Comparison of ENCODE assay signal across 8 mouse cellular contexts in the genomic region with DNA sequence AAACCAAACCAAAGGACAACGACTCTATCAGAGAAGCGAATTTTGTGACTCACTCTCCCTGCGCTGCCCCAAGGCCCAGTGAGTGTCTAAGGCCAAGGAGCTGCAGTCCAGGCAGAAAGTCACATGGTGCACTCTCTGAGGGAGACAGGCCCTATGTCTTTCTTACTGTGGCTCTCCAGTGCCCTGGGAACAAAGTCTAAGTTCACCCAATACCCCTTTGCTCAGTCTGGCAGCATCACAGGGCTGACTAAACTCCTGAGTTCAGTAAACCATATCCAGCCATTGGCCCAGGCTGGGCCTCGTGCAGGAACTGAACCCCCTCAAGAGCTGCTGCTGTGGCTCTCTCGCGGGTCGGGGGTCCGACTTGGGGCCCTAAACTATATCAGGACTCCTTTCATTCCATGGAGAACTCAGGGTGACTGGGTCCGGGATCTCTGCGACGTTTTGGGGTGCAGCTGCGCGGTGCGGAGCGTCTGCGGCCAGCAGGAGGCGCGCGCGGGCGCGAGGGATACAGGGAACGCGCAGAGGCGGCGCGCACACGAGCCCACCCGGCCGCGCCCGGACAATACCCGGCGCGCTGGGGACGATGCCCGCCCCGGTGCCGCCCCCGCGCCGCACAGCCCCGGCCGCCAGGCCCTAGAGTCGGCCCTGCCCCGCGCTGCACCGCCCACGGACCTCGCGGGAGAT. TPM values are rescaled to one million over a fixed set of nuclear protein-coding genes. Genes with fewer than 3 reads are reported as not detected.
DNase-seq lines count a peak whose midpoint lies in the region; ATAC-seq lines count a peak whose summit lies in the region.

A gene (plus strand): TSS at position 522 of the 687 bp plus-strand sequence.

- peaks cover 17% of the 10 kb centered on the region; the same call in 1 of the 2 replicates for H3K4me1 ChIP-seq in hindbrain, embryonic 14.5 days (replicated peaks; ENCODE audit: control insufficient read depth, insufficient read depth, low read length)

- H3K9me3 ChIP-seq in hindbrain, embryonic 14.5 days (ENCODE audit: control insufficient read depth, low read length) = no peaks in the 10 kb centered on the region

- peak; percentile 74 for ATAC-seq in hindbrain, embryonic 14.5 days (ENCODE audit: low FRiP score)

- peak within 1 kb of the TSS; percentile 72 for H3K4me2 ChIP-seq in hindbrain, embryonic 14.5 days (replicated peaks)

- no peaks in the 10 kb centered on the region for H3K36me3 ChIP-seq in hindbrain, embryonic 14.5 days (replicated peaks; ENCODE audit: control insufficient read depth, insufficient read depth)

- peak within 1 kb of the TSS; percentile 92 for H3K27ac ChIP-seq in hindbrain, embryonic 14.5 days

- no peaks in the 10 kb centered on the region for H3K27me3 ChIP-seq in hindbrain, embryonic 14.5 days (ENCODE audit: control insufficient read depth, insufficient read depth, low read length)

- peak within 1 kb of the TSS; percentile 97 for H3K9ac ChIP-seq in hindbrain, embryonic 14.5 days

- DNase-seq in NIH3T3 (ENCODE audit: low read depth) = peak; percentile 93
- DNase-seq in cerebellum, postnatal 14 days = peak; percentile 92 to 93
- peak; percentile 85 for DNase-seq in frontal cortex, postnatal 36 days (ENCODE audit: low spot score in 2 of 2)
- DNase-seq in hindbrain, embryonic 14.5 days (ENCODE audit: low spot score) = peak; percentile 85
- DNase-seq in left cerebral cortex, adult 11 months (ENCODE audit: low spot score) = peak; percentile 76
- DNase-seq in lung, postnatal 36 days = peak; percentile 78
- DNase-seq in retina, embryonic 14.5 days (ENCODE audit: low spot score) = peak; percentile 88
- peak; percentile 80 to 83 for DNase-seq in thymus, postnatal 36 days

- WGBS in hindbrain, embryonic 14.5 days = 7% methylated on average over 36 of the region's 51 CpGs

- H3K4me3 ChIP-seq in hindbrain, embryonic 14.5 days (replicated peaks; ENCODE audit: low read length) = peak within 1 kb of the TSS; percentile 90

RNA-seq across cellular contexts. Expression of the gene that starts here (rescaled TPM):
- polyA plus RNA-seq in hindbrain, embryonic 14.5 days (2014; fragmentation: Nextera tagmentation; extraction: Ambion mirVana) = 240 and 247 TPM in 2 replicates

Comparison
In these comparisons a context has a peak if more than half of its experiments do, and no peak if none do; other contexts are left out.
1. Peak in every context shown above with its lines: DNase-seq, ATAC-seq, H3K4me3 ChIP-seq and H3K27ac ChIP-seq.